Mouse (Mus musculus) CH12.LX (cell line): ENCODE results near the gene Brinp2. TPM values are rescaled to one million over a fixed set of nuclear protein-coding genes. Genes with fewer than 3 reads are reported as not detected.

Experiments
- DNase-seq: peaks from one replicate; pipeline ENCODE4 v3.0.0-alpha.2; 2013; ENCODE audit errors: extremely low read depth
- H3K27ac ChIP-seq: 2 replicates; pipeline ENCODE4 v1.5.1; 2012; ENCODE audit warnings: low read depth, mild to moderate bottlenecking, control low read depth, moderate library complexity; ENCODE audit not compliant: insufficient read depth
- H3K27me3 ChIP-seq: replicated peaks from 2 replicates; pipeline ENCODE3; 2012; ENCODE audit warnings: inconsistent platforms
- H3K36me3 ChIP-seq, 2 experiments: replicated peaks in 1 of 2; 2 replicates each; pipeline versions ENCODE3 to v1.6.1; 2012; ENCODE audit warnings: inconsistent platforms in 1 of 2, low read length in 1 of 2, mild to moderate bottlenecking in 1 of 2, mixed read lengths in 1 of 2, moderate library complexity in 1 of 2; ENCODE audit not compliant: control insufficient read depth in 1 of 2, insufficient read depth in 1 of 2
- H3K4me1 ChIP-seq, 2 experiments: 2 replicates each; pipeline ENCODE4 v1.6.1; 2012; ENCODE audit warnings: inconsistent platforms in 1 of 2, moderate library complexity in 1 of 2; ENCODE audit not compliant: insufficient read depth in 2 of 2, control insufficient read depth in 1 of 2
- H3K4me2 ChIP-seq: 2 replicates; pipeline ENCODE4 v1.6.1; 2012; ENCODE audit warnings: low read depth, mild to moderate bottlenecking, control low read depth; ENCODE audit not compliant: poor library complexity, insufficient read depth, severe bottlenecking
- H3K4me3 ChIP-seq, 3 experiments: fragments of 150-350 bp in 1 of 3; sonication (generic) in 1 of 3; replicated peaks in 1 of 3; 2 replicates each; pipeline versions ENCODE3 to v1.5.1; 2011 to 2012; ENCODE audit warnings: low read depth in 2 of 3, low read length in 2 of 3, mild to moderate bottlenecking in 2 of 3, moderate library complexity in 2 of 3, control low read depth in 1 of 3, improper control_type of control experiment in 1 of 3, inconsistent platforms in 1 of 3, mixed read lengths in 1 of 3; ENCODE audit not compliant: poor library complexity in 1 of 3
- H3K79me2 ChIP-seq: replicated peaks from 2 replicates; pipeline ENCODE4 v1.6.1; 2012; ENCODE audit warnings: mild to moderate bottlenecking, moderate library complexity; ENCODE audit not compliant: control insufficient read depth, poor library complexity, insufficient read depth, severe bottlenecking; ENCODE audit errors: extremely low read depth
- H3K9ac ChIP-seq: 2 replicates; pipeline ENCODE4 v1.6.1; 2012; ENCODE audit warnings: low read depth, mild to moderate bottlenecking, control low read depth, moderate library complexity; ENCODE audit not compliant: insufficient read depth
- H3K9me3 ChIP-seq: replicated peaks from 2 replicates; pipeline ENCODE3; 2012; ENCODE audit warnings: low read length, inconsistent platforms, mixed read lengths
- CHD2 ChIP-seq: IDR thresholded peaks from 2 replicates; pipeline ENCODE4 v1.6.1; 2011; ENCODE audit warnings: low read length, improper control_type of control experiment
- CTCF ChIP-seq, 2 experiments: IDR thresholded peaks in 1 of 2; conservative IDR thresholded peaks in 1 of 2; 2 replicates each; pipeline ENCODE4 v1.5.1; 2011 to 2012; ENCODE audit warnings: low read depth in 2 of 2, low read length in 2 of 2, improper control_type of control experiment in 1 of 2, inconsistent platforms in 1 of 2, mild to moderate bottlenecking in 1 of 2, moderate library complexity in 1 of 2
- JUN ChIP-seq: IDR thresholded peaks from 2 replicates; pipeline ENCODE4 v1.6.1; 2011; ENCODE audit warnings: low read depth, mild to moderate bottlenecking, low read length, improper control_type of control experiment, moderate library complexity; ENCODE audit not compliant: insufficient read depth
- KAT2A ChIP-seq: IDR thresholded peaks from 2 replicates; pipeline ENCODE4 v1.6.1; 2012; ENCODE audit warnings: low read length, improper control_type of control experiment, inconsistent platforms; ENCODE audit not compliant: insufficient replicate concordance
- MAX ChIP-seq: IDR thresholded peaks from 2 replicates; pipeline ENCODE4 v1.6.1; 2011; ENCODE audit warnings: low read length, improper control_type of control experiment
- MEF2A ChIP-seq: IDR thresholded peaks from 2 replicates; pipeline ENCODE4 v1.6.1; 2014; ENCODE audit warnings: low read depth, mild to moderate bottlenecking, inconsistent platforms, low read length, improper control_type of control experiment, borderline replicate concordance
- MYC ChIP-seq: IDR thresholded peaks from 2 replicates; pipeline ENCODE4 v1.6.1; 2011; ENCODE audit warnings: low read depth, mild to moderate bottlenecking, improper control_type of control experiment, low read length
- POLR2A ChIP-seq: IDR thresholded peaks from 2 replicates; pipeline ENCODE4 v1.6.1; 2011; ENCODE audit warnings: low read depth, mild to moderate bottlenecking, improper control_type of control experiment, low read length
- TCF12 ChIP-seq: IDR thresholded peaks from 2 replicates; pipeline ENCODE4 v1.6.1; 2014; ENCODE audit warnings: low read depth, mild to moderate bottlenecking, inconsistent platforms, low read length, improper control_type of control experiment
- ZC3H11A ChIP-seq: IDR thresholded peaks from 2 replicates; pipeline ENCODE4 v1.6.1; 2012; ENCODE audit warnings: low read depth, mild to moderate bottlenecking, inconsistent platforms, low read length, improper control_type of control experiment
- ZKSCAN1 ChIP-seq: IDR thresholded peaks from 2 replicates; pipeline ENCODE4 v1.6.1; 2012; ENCODE audit warnings: low read depth, inconsistent platforms, low read length, improper control_type of control experiment, borderline replicate concordance
- dilution Hi-C: fragments of 300-500 bp; cut with MboI; formaldehyde crosslinking; loops from 2 replicates; pipeline ENCODE4 v1.14.3; 2020; ENCODE audit warnings: low sequenced_read_pairs; ENCODE audit not compliant: extremely low pct_unique_long_range_greater_than_20kb, extremely low pct_ligation_motif_present
- in situ Hi-C: fragments of 300-500 bp; cut with MboI; formaldehyde crosslinking; loops from 3 replicates; pipeline ENCODE4 v1.14.3; 2019; ENCODE audit warnings: low sequenced_read_pairs, low pct_ligation_motif_present, low pct_unique_long_range_greater_than_20kb, mixed read lengths
- polyA plus RNA-seq: library from polyadenylated mRNA; unstranded; fragments of >175 nt; gene quantifications from 2 replicates; pipeline ENCODE4 v1.2.1, GENCODE M21; 2012; ENCODE audit warnings: low read depth; ENCODE audit not compliant: insufficient read length
- total RNA-seq, 2 experiments: library from RNA; depleted of rRNA; stranded (reverse); fragments of 300-350 nt in 1 of 2; fragments of >200 nt in 1 of 2; gene quantifications; 2 replicates each; pipeline ENCODE4 v1.2.3; 2012 to 2014

Gene Brinp2
- total RNA-seq (2012; rRNA removed) (0.04 TPM in 2 replicates), total RNA-seq (2014; rRNA removed) (0.05 and 0.07 TPM in 2 replicates), polyA plus RNA-seq (0.26 TPM in 1 of 2 replicates, not detected in the other)

GRCm38 (mm10) chr1:158356051-158356461, at the start of gene Brinp2:
Brinp2 (minus strand) TSS chr1:158356326.
- dilution Hi-C loops, result no loop called here
- peak; percentile 74 for DNase-seq
- Histone ChIP-seq H3K79me2 (no peaks in the 10 kb centered on the region), H3K27ac (no peak within 1 kb of the TSS), H3K4me1 (peaks cover 0 to 14% of the 10 kb centered on the region in 2 experiments; a peak in 2 of 4 replicates), H3K36me3 (no peaks in the 10 kb centered on the region), H3K27me3 (peaks cover 10% of the 10 kb centered on the region)
- in situ Hi-C loops, result no loop called here
- TF ChIP-seq CHD2 (0 out of 2 replicates have a peak, but pooled peaks have one; percentile 49), MAX (0 out of 2 replicates have a peak, but pooled peaks have one; percentile 45), ZKSCAN1 (no peak)
- TF ChIP-seq, all 38 proteins: peak for 2
- H3K9me3 ChIP-seq, result no peaks in the 10 kb centered on the region
- peak within 1 kb of the TSS; percentile 91 for H3K4me2 ChIP-seq
- H3K9ac ChIP-seq, result no peak within 1 kb of the TSS
- H3K4me3 ChIP-seq, result peak within 1 kb of the TSS in 2 of 3 experiments; percentile 47 to 51

DNA sequence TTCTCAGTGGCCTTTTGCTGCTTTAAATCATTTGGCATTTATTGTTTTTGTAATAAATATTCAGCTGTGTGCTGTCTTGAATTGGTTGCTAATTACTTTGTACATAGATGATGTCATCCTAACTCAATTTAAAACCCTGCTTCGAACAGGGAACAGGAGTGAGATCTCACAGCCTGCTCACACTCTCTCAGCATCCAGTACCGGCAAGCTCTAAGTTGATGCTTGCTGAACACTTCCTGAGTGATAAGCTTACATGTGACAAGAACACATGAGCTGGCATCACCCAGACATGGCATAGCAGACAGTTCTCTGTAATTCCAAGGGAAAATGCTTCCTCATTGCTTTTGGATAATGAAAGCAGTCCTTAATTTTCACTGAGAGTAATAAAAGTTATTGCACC, 44.8 kb upstream of the Brinp2 start:
- Histone ChIP-seq H3K27ac (no peak overlapping the region), H3K4me2 (no peak overlapping the region), H3K27me3 (no peaks in the 10 kb centered on the region), H3K36me3 (no peaks in the 10 kb centered on the region), H3K9ac (no peak overlapping the region), H3K4me1 (peaks cover 0 to 4% of the 10 kb centered on the region in 2 experiments; a peak in 1 of 4 replicates), H3K79me2 (no peaks in the 10 kb centered on the region), H3K9me3 (no peaks in the 10 kb centered on the region), H3K4me3 (no peak overlapping the region)
- TF ChIP-seq ZKSCAN1, result no peak
- no peak for TF ChIP-seq MYC
- dilution Hi-C loops, result no loop called here
- in situ Hi-C loops, result no loop called here
- no peak for DNase-seq

DNA sequence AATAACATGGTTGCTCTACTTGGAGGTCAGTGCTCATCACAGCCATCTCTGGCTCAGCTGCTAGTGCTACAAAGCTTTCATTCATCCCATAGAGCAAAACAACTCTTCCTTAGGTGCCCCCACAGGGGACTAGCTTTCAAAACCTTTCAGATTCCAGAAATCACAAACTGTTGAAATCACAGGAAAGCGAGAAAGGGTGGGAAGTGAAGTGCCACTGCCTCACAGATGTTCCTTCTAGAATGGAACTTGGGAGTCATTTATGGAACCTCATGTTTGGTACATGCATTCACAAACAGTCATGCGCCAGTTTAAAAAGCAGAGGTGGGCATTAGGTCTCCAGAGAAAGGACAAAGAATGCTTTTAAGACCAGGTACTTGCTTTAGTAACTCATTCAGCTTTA, 40.9 kb upstream of the Brinp2 start:
- Histone ChIP-seq H3K79me2 (no peaks in the 10 kb centered on the region), H3K27ac (no peak overlapping the region), H3K4me2 (no peak overlapping the region), H3K36me3 (no peaks in the 10 kb centered on the region), H3K27me3 (no peaks in the 10 kb centered on the region), H3K4me1 (peaks cover 0 to 4% of the 10 kb centered on the region in 2 experiments; a peak in 1 of 4 replicates), H3K4me3 (no peak overlapping the region), H3K9me3 (no peaks in the 10 kb centered on the region), H3K9ac (no peak overlapping the region)
- dilution Hi-C loops (no loop called here), in situ Hi-C loops (no loop called here)
- TF ChIP-seq ZC3H11A (no peak), MEF2A (no peak), JUN (no peak), CTCF (conservative IDR thresholded peaks at IDR 0.05 in 1 of 2, IDR thresholded peaks at IDR 0.05 in 1 of 2; ENCODE audit: low read depth in 2 of 2, low read length in 2 of 2) (no peak), TCF12 (no peak), KAT2A (no peak), POLR2A (no peak)
- DNase-seq, result no peak
